Mouse (Mus musculus) spleen, embryonic (tissue): ENCODE measurements around the gene Impg1.

Experiments
- CTCF ChIA-PET: fragments of 350-600 bp; sonication (Branson Sonifier 250); formaldehyde crosslinking; loops from one replicate; lab custom pipeline; 2022; lab: Charles Lee

Impg1 gene

GRCm38 (mm10) chr9:80465381-80465780 is at the start of gene Impg1:
Gene Impg1, minus strand, starts transcription at chr9:80465481.
- CTCF ChIA-PET: no interaction called here

GRCm38 (mm10) chr9:80509464-80510153 is 44.3 kb upstream of the Impg1 start:
- CTCF ChIA-PET: no interaction called here

GRCm38 (mm10) chr9:80504496-80505012 is 39.3 kb upstream of the Impg1 start:
- CTCF ChIA-PET: no interaction called here

DNA sequence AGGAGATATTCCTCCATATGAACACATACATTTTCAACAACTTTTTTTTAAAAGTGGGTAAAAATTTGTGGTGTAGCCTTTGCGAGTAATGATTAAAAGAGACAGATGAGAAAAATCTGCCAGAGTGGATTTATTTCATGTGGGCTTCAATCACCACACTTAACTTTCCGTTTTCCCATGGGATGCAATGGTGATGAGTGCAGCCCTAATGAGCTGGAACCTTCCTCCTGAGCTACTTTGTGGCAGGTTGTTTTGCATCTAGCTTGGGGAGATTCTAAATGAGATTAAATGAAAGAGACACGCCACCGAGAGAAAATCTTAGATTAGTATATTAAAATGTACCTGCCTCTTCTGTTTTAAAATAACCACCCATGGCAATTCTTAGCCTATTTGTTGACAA is 26.3 kb upstream of the Impg1 start:
- CTCF ChIA-PET: no interaction called here

DNA sequence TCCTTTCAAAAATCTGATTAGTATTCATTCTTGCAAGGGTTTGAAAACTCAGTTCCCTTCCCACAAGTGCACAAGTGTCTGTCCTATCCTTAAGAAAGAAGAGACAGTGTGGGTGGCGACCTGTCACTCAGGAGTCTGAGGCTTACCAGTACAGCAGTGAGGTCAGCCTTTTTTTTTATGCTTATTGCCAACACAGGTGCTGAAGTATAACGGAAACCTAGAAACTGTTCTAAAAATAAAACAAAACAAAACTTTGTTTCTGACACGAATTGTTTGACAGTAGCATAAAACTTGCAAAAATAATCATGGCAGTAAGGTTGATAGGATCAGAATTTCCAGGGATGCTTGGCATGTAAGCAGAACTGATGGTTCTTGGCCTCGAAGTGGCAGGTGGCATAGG is 4.9 kb downstream of the Impg1 start:
- CTCF ChIA-PET: no interaction called here

- CTCF ChIA-PET: no interaction called here
Observed at GRCm38 (mm10) chr9:80450467-80451261, 14.6 kb downstream of the Impg1 start.

GRCm38 (mm10) chr9:80441096-80441710 is 24.1 kb downstream of the Impg1 start:
- CTCF ChIA-PET: interaction anchor here (0.6 kb wide), 1 partner anchor 144 kb away, joined by 4 read pairs; no protein-coding TSS in a partner anchor

DNA sequence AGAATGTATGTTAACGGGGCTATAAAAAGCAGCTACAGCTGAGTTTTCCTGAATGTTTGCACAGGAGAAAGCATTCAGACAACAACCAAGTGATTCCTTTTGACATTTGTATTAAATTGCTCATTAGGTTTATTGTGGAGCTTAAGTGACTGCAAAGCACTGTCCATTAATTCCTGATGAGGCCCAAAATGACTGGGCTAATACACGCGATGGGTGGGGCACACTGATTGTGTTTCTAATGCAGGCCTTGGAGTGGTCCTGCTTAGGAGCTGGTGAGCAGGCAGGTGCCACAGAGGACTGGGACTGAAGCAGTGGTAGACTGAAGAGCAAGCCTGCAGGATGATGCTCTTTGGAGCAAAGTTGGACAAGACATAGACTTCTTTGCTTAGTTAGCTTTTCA is 73.9 kb downstream of the Impg1 start:
- CTCF ChIA-PET: no interaction called here

DNA sequence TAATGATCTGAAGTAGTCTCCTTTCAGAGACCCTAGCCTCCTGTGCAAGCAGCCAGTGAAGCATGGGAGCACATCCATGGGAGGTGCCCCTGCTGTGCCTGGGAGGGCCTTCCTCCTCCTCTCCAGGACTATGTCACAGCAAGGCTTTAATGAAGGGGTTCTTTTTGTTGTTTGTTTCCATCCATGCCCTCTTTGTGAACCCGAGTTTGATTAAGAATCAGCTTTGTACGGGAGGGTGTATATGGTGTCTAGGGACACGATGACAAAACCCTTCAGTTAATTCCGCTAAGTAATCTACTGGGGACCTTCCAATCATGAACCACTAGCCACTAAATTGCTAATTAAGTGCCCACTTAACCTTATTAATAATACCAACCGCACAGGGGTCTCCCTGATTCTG is 74.3 kb downstream of the Impg1 start:
- CTCF ChIA-PET: no interaction called here

- CTCF ChIA-PET: no interaction called here
Observed at GRCm38 (mm10) chr9:80387890-80388289, 77.4 kb downstream of the Impg1 start.

- CTCF ChIA-PET: no interaction called here
Observed at GRCm38 (mm10) chr9:80386492-80386891, 78.8 kb downstream of the Impg1 start.

DNA sequence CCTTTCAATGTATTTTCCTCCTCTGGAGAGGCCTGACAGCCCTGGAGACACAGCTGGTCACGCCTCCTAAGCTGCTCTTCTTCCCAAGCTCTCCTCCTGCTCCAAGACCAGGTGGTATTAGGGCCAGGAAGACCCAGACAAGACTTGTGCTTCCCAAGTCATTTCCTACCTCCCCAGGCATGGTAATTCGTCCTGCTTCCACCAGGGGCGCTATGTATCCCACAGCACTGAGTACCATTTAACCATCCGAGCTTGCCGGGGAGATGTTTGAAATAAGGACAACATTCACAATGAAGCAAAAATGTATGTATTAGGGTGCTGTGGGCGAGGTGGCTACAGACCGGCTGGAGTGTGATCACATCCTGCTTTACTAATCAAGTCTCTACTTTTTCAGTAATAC is 79.3 kb downstream of the Impg1 start:
- CTCF ChIA-PET: no interaction called here

DNA sequence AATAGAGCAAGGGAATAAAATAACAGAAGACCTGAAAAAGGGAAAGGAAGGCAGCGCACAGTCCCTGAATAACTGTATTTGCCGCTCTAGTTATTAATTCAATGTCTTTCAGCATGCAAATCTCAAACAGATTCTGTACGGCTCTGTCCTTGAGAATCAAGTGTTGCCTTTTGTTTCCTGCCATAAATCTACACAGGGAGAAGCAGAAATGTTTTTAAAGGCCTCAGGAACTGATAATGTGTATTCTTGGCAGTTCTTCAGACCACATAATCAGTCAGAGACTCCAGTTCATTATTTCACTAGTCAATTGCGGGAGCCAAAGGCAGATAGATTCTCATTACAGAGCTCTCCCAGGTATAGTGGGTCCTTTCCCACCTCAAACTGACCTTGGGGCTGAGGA is 82.6 kb downstream of the Impg1 start:
- CTCF ChIA-PET: no interaction called here

- CTCF ChIA-PET: no interaction called here
Observed at GRCm38 (mm10) chr9:80380078-80380645, 85.1 kb downstream of the Impg1 start.

DNA sequence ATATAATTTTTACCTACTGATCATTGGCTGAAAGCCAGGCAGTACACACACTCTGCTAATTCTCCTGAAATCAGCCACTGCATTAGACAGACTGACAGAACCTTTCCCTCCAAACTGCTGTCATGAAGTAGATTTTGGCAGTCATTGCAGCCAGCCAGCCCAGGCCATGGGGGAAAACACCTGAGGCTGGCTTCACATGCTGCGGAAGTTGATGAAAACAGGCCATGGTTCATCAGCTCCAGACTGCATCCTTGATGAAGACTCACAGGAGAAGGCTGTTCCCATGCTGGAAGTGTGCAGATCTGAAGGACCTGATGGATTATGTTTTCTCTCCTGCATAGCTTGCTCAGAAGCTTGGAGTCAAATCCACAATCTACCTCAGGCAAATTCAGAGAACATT is 91.2 kb downstream of the Impg1 start:
- CTCF ChIA-PET: no interaction called here

GRCm38 (mm10) chr9:80373304-80373739 is 92.0 kb downstream of the Impg1 start:
- CTCF ChIA-PET: no interaction called here

- CTCF ChIA-PET: no interaction called here
Observed at GRCm38 (mm10) chr9:80368636-80369035, 96.6 kb downstream of the Impg1 start.

GRCm38 (mm10) chr9:80367520-80368204 is 97.6 kb downstream of the Impg1 start:
- CTCF ChIA-PET: no interaction called here

DNA sequence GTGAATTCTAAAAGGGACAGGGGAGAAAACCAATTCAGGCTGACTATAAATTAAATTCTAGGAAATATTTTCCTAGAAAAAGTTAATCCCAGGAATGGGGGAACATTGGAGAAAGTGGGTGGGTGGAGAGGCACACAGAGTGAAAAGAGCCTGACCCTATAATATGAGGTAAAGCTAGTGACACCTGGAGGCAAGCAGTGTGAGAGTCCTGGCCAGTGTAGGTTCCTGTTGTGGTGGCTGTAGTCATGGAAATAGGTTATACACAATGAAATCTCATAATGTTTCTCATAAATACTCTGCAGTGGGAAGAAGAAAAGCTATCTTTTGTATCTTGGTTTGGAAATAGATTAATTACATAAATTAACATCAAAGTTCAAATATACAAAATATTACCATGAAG is 105.2 kb downstream of the Impg1 start:
- CTCF ChIA-PET: interaction anchor here (0.5 kb wide), 1 partner anchor 92 kb away, joined by 7 read pairs; no protein-coding TSS in a partner anchor

DNA sequence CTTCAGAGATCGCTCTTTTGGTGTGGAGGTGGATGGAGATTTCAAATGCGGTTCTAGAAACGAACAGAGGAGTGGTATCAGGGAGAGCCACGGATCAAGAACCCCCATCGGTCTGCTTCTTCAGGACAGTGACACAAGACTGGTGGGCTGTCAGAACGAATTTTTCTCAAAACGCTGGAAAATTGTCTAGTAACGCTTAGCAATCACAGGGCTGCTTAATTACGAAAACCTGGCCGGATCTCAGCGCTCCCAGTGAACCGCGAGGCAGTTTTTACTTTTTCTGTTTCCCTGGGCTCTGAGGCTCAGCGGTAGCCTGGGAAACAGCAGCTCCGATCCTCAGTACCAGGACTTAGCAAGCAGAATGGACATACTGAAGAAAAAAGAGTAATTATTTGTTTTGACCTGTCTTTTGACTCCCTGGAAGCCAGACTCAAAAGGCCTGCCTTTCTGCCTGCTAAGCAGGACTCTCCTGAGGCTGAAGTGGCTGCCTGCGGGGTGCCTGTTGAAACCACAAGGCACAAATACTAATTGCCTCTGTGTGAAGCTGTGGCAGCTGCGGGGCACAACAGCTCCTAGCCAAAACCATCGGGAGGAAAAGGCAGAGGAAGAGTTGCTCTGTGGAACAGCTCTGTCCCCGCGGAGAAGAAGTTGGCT is 113.5 kb downstream of the Impg1 start:
- CTCF ChIA-PET: no interaction called here

DNA sequence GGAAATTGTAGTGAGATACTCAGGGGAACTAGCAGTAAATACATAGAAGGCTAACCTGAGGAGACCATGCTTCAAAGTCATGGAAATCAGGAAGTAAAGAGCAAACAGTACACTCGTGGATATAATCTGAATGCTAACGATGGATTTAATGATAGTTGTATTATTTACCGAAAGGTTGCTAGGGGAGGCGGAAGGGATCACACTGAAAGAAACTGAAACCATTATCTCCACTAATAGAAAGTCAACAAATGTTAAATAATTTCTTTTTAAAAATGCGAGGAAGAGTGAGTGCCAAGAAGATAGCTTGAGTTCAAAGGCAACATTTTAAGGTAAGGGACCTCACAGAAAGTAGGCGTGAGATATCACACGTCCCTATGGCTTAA is 114.0 kb downstream of the Impg1 start:
- CTCF ChIA-PET: no interaction called here
